Mouse (Mus musculus) brain, embryonic 18.5 days (tissue): ENCODE measurements around the gene Tmem198b.

Experiments
- DNase-seq: peaks from one replicate; pipeline ENCODE4 v3.0.0-alpha.2; 2012; ENCODE audit warnings: low read depth, low spot score

Gene Tmem198b

GRCm38 (mm10) chr10:128801981-128802495 is 2.1 kb downstream of the Tmem198b start:
- no peak for DNase-seq

DNA sequence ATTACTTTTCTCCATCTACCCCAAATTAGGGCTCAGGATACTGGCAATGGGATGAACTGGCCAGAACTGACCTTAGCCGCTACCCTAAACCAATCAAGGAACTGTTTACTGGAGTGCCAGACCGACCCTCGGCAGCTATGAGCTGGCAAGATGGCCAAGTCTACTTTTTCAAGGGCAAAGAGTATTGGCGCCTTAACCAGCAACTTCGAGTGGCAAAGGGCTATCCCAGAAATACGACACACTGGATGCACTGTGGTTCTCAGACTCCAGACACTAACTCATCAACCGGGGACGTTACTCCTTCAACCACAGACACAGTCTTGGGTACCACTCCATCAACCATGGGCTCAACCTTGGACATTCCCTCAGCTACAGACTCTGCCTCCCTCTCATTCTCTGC is 5.5 kb downstream of the Tmem198b start:
- no peak for DNase-seq

- DNase-seq, result no peak
Measured at GRCm38 (mm10) chr10:128795581-128795980, 8.6 kb downstream of the Tmem198b start.

GRCm38 (mm10) chr10:128794391-128794790 is 9.8 kb downstream of the Tmem198b start:
- DNase-seq, result no peak

GRCm38 (mm10) chr10:128793258-128793657 is 10.9 kb downstream of the Tmem198b start:
- DNase-seq, result no peak

DNA sequence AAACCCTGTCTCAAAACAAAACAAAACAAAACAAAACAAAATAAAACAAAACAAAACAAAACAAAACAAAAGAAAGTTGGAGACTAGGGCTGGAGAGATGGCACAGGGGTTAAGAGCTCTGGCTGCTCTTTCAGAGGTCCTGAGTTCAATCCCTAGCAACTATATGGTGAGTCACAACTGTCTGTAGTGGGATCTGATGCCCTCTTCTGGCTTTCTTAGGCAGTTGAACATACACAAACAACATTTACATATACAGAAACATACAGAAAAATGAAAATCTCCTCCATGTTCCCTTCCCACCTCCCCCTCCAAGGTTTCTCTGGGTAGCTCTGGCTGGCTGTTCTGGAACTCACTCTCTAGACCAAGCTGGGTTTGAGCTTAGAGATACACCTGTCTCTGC is 12.1 kb downstream of the Tmem198b start:
- DNase-seq, result no peak

DNA sequence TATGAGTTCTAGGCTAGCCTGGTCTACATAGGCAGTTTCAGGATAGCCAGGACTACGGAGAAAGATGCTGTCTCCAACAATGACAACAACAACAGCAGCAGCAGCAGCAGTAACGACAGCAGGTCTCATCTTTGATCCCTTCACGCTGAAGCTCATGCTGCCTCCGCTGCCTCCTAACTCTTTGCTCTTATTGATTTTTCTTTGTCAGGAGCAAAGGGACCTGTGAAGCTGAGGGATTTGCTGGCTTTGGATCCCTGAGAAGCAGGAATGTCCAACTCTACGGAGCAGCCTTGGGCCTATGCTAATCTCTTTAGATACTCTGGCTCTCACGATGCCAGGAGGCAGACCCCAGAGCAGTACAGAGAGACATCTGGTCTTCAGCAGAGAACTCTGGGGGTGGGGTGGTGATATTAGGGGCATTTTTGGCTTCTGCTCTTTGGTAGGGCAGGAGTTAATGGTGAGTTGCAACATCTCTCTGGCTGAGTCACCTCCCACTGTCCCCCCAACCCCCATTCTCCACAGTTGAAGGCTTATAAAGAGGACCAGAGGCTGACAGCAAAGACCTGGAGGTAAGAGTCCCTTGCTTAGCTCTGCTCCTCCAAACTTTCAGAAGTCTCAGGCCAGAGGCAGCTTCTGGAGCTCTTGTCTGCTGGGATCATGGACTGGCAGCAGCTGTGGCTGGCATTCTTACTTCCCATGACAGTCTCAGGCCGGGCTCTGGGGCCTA is 13.6 kb downstream of the Tmem198b start, which contains the start of gene Mmp19:
Gene Mmp19, plus strand, starts transcription at position 513 of the 727 bp plus-strand sequence.
- DNase-seq, result no peak

DNA sequence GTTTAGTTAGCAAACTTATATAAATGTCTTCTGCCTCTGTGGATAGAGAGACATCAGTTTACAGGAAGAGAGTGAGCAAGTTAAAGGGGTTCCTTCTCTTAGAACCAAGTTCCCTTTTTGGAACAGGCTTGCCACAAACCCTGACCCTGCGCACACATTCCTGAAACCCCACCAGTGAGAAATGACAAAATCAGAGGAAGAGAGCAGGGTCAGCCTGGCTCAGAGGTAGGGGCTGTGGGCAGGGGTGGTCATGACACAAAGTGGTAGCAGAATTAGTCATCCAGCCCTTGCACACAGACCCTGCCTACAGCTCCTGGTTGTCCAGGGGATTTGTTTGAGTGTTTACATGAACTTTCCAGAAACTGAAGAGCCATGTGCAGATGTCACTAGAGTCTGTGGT is 24.0 kb downstream of the Tmem198b start:
- no peak for DNase-seq

GRCm38 (mm10) chr10:128779011-128779795 is 25.0 kb downstream of the Tmem198b start:
- no peak for DNase-seq

DNA sequence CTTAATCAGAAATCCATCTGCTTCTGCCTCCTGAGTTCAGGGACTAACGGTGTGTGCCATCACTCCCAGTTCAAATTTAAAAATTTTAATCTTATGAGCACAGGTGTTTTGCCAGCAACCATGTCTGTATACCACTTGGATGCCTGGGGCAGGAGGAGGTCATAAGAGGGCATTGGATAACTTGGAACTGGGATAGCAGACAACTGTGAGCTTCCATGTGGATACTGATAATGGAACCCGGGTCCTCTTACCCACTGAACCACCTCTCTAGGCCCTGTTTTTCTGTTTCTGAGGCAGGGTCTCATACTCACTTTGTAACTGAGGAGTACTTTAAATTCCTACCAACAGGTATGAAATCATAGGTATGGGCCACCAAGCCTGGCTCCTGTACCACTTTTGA is 25.7 kb downstream of the Tmem198b start:
- no peak for DNase-seq

- no peak for DNase-seq
Measured at GRCm38 (mm10) chr10:128773685-128774084, 30.5 kb downstream of the Tmem198b start.

DNA sequence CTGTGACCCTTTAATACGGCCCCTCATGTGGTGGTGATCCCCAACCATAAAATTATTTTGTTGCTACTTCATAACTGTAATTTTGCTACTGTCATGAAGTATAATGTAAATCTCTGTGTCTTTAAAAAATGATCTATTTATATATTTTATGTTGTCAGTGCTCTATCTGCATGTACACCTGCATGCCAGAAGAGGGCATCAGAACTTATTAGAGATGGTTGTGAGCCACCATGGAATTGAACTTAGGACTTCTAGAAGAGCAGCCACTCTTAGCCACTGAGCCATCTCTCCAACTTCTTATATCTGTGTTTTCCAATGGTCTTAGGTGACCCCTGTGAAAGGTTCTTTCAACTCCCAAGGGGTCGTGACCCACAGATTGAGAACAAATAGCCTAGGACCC is 31.3 kb downstream of the Tmem198b start:
- no peak for DNase-seq
